Mouse (Mus musculus) kidney, postnatal 36 days (tissue): Measurements from ENCODE around the gene Kif12.

Experiments
- DNase-seq, 2 experiments: peaks; one replicate each; pipeline ENCODE4 v3.0.0; 2021 to 2022; ENCODE audit warnings: mixed read lengths in 2 of 2

Kif12 gene

GRCm38 (mm10) chr4:63158192-63158591 lies 13.7 kb downstream of the Kif12 start:
- DNase-seq = peak in 1 of 2 experiments; percentile 34

- DNase-seq = peak; percentile 65 to 84
These were observed 15.0 kb downstream of the Kif12 start for GRCm38 (mm10) chr4:63156726-63157634.

DNA sequence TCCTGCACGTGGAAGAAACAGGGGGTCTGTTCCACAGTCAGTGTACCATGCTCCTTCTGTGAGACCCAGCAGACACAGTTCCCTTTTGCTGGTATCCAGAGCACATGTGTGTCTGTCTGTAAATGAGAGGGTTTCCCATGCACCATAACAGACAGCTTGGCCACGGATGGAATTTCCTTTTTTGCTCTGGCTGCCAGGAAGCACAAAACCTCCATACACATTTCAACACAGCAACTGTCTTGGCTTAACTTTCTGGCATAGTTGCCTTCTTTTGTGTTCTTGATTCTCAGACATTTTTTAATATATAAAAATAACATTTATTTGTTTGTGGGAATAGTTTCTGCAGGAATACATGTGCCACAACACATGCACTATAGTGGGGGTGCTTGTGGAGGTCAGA lies 16.3 kb downstream of the Kif12 start:
- no peak for DNase-seq

DNA sequence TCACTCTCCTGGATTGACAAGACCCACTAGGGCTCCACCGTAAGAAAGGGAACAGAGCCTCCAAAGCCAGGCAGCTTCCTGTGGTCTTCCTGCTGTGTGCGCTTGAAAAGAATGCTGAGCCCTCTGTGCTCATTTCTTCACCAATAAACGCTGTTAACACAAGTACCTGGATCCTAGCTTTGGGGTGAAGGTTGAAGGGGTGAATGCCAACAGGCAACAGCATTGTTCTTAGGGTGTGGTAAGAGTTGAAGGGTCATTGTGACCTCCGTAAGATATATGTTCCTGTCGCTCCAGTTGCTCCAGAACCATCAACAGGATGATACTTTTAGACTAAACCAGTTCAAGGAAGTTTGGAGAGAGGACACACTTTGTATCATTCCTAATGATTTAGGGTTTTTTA lies 17.2 kb downstream of the Kif12 start, which contains the start of gene Ambp:
TSS of gene Ambp (minus strand) at position 101 of the 400 bp plus-strand sequence.
- no peak for DNase-seq

DNA sequence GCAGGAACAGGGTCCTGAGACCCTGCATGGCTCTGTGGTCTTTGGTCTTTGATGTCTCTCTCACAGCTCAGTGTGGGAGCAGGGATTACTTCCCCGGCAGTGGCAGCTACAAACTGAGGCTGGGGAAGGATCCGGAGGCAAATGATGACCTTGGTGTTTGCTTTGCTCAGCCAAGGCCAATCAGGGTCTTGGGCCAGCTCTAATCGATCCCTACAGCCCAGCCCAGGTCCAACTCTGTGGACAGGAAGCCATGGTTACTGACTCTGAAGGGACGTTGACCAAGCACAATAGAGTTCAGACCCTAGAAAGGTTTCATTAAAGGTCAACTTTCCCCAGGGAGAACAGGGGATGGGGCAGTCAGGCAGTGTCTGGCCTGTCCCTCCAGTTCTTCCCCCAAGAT lies 17.9 kb downstream of the Kif12 start:
- DNase-seq = no peak

DNA sequence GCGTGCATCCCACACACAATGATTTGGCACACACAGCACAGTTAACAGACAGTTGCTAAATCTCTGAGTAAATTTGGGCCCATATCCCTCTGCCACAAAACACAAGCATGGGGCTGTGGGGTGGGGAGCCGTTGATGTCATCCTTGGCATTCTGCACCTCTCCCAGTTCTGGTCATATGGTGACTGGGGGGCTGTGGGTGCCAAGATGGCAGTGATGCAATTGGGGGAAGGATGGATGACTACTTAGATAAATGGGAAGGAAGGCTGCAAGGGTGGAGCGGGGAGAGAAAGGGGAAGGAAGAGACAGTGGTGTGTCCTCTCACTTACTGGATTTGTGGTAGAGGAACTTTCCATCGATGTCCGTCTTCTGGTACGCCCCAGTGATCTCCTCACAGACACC lies 20.8 kb downstream of the Kif12 start:
- no peak for DNase-seq

GRCm38 (mm10) chr4:63147268-63147667 lies 24.7 kb downstream of the Kif12 start:
- no peak for DNase-seq

GRCm38 (mm10) chr4:63129891-63130624 lies 41.9 kb downstream of the Kif12 start:
- no peak for DNase-seq

- DNase-seq = no peak
These were observed 47.0 kb downstream of the Kif12 start for GRCm38 (mm10) chr4:63124861-63125466.

GRCm38 (mm10) chr4:63118639-63119437 lies 53.1 kb downstream of the Kif12 start:
- peak; percentile 80 to 93 for DNase-seq
